Mouse (Mus musculus): Measurements from ENCODE around the gene Unc13d. TPM values are rescaled to one million over a fixed set of nuclear protein-coding genes. Genes with fewer than 3 reads are reported as not detected.
A peak's percentile ranks its signal among the peaks of the same experiment; 100 is the strongest.
"Not testable (repeated sequence)": the region's sequence is repeated elsewhere in the genome, so short reads cannot be mapped to it uniquely, and the experiment has no call there.

The Unc13d gene
- polyA plus RNA-seq (2015; fragmentation: Nextera tagmentation; extraction: Ambion mirVana): 1.0 and 7.1 TPM in 2 replicates

- Histone ChIP-seq H3K4me3 (replicated peaks) (peak within 1 kb of the TSS; percentile 28), H3K9ac (replicated peaks) (peak within 1 kb of the TSS; percentile 57), H3K36me3 (peaks cover 38% of the 10 kb centered on the region), H3K27me3 (replicated peaks) (no peaks in the 10 kb centered on the region), H3K4me2 (peak within 1 kb of the TSS; percentile 59), H3K27ac (replicated peaks) (peak within 1 kb of the TSS; percentile 68), H3K4me1 (peaks cover 19% of the 10 kb centered on the region), H3K9me3 (replicated peaks) (no peaks in the 10 kb centered on the region)
- 0 out of 2 replicates have a peak, but pooled peaks have one; percentile 16 for ATAC-seq (ENCODE audit: low FRiP score)
- WGBS: 63% methylated on average over 22 of the region's 22 CpGs
These were observed at the start of gene Unc13d for GRCm38 (mm10) chr11:116077446-116078204. Unc13d (minus strand) TSS chr11:116077961.

GRCm38 (mm10) chr11:116126261-116126660 lies 48.5 kb upstream of the Unc13d start:
- Histone ChIP-seq H3K9me3 (replicated peaks) (no peaks in the 10 kb centered on the region), H3K27ac (replicated peaks) (no peak overlapping the region), H3K4me3 (replicated peaks) (no peak overlapping the region), H3K4me1 (peaks cover 36% of the 10 kb centered on the region), H3K36me3 (peaks cover 14% of the 10 kb centered on the region), H3K9ac (replicated peaks) (no peak overlapping the region), H3K4me2 (no peak overlapping the region), H3K27me3 (replicated peaks) (0 out of 2 replicates have a peak, but pooled peaks cover 2% of the 10 kb centered on the region)
- no peak for ATAC-seq (ENCODE audit: low FRiP score)
- WGBS: 94% methylated on average over 15 of the region's 15 CpGs

- H3K27ac ChIP-seq (replicated peaks); H3K4me1 ChIP-seq; H3K9ac ChIP-seq (replicated peaks); H3K4me3 ChIP-seq (replicated peaks); H3K9me3 ChIP-seq (replicated peaks); H3K27me3 ChIP-seq (replicated peaks); ATAC-seq (ENCODE audit: low FRiP score); H3K4me2 ChIP-seq: not testable (repeated sequence)
- H3K36me3 ChIP-seq: peaks cover 14% of the 10 kb centered on the region
- WGBS: 93% methylated on average over 8 of the region's 8 CpGs
These were observed 44.0 kb upstream of the Unc13d start for GRCm38 (mm10) chr11:116121731-116122245.

GRCm38 (mm10) chr11:116117819-116118218 lies 40.1 kb upstream of the Unc13d start:
- Histone ChIP-seq H3K4me3 (replicated peaks) (no peak overlapping the region), H3K9me3 (replicated peaks) (no peaks in the 10 kb centered on the region), H3K4me2 (no peak overlapping the region), H3K27ac (replicated peaks) (no peak overlapping the region), H3K4me1 (no peaks in the 10 kb centered on the region), H3K27me3 (replicated peaks) (no peaks in the 10 kb centered on the region; the same call in 1 of the 2 replicates), H3K9ac (replicated peaks) (no peak overlapping the region), H3K36me3 (no peaks in the 10 kb centered on the region)
- no peak for ATAC-seq (ENCODE audit: low FRiP score)

GRCm38 (mm10) chr11:116117241-116117640 lies 39.5 kb upstream of the Unc13d start:
- H3K27ac ChIP-seq (replicated peaks): no peak overlapping the region
- no peak for ATAC-seq (ENCODE audit: low FRiP score)
- no peaks in the 10 kb centered on the region for H3K4me1 ChIP-seq
- H3K36me3 ChIP-seq: no peaks in the 10 kb centered on the region
- no peak overlapping the region for H3K9ac ChIP-seq (replicated peaks)
- WGBS: 82% methylated on average over 12 of the region's 12 CpGs
- no peaks in the 10 kb centered on the region; the same call in 1 of the 2 replicates for H3K27me3 ChIP-seq (replicated peaks)
- no peak overlapping the region for H3K4me2 ChIP-seq
- no peaks in the 10 kb centered on the region for H3K9me3 ChIP-seq (replicated peaks)
- H3K4me3 ChIP-seq (replicated peaks): no peak overlapping the region

GRCm38 (mm10) chr11:116111611-116112203 lies 33.9 kb upstream of the Unc13d start:
- Histone ChIP-seq H3K9me3 (replicated peaks) (no peaks in the 10 kb centered on the region), H3K27me3 (replicated peaks) (peaks cover 52% of the 10 kb centered on the region)
- WGBS: 87% methylated on average over 19 of the region's 19 CpGs

GRCm38 (mm10) chr11:116111067-116111466 lies 33.3 kb upstream of the Unc13d start:
- H3K4me3 ChIP-seq (replicated peaks): no peak overlapping the region
- ATAC-seq (ENCODE audit: low FRiP score): no peak
- no peak overlapping the region for H3K9ac ChIP-seq (replicated peaks)
- H3K27ac ChIP-seq (replicated peaks): no peak overlapping the region
- peaks cover 38% of the 10 kb centered on the region for H3K4me1 ChIP-seq
- H3K4me2 ChIP-seq: no peak overlapping the region
- peaks cover 59% of the 10 kb centered on the region for H3K27me3 ChIP-seq (replicated peaks)
- H3K9me3 ChIP-seq (replicated peaks): no peaks in the 10 kb centered on the region
- H3K36me3 ChIP-seq: no peaks in the 10 kb centered on the region
- WGBS: 77% methylated on average over 4 of the region's 4 CpGs

More at GRCm38 (mm10) chr11:116111611-116112203, 33.9 kb upstream of the Unc13d start:
- no peaks in the 10 kb centered on the region for H3K36me3 ChIP-seq
- ATAC-seq (ENCODE audit: low FRiP score): no peak
- no peak overlapping the region for H3K4me3 ChIP-seq (replicated peaks)
- peaks cover 36% of the 10 kb centered on the region for H3K4me1 ChIP-seq
- H3K4me2 ChIP-seq: no peak overlapping the region
- H3K27ac ChIP-seq (replicated peaks): no peak overlapping the region
- H3K9ac ChIP-seq (replicated peaks): no peak overlapping the region

- Histone ChIP-seq H3K9ac (replicated peaks) (peak overlapping the region; percentile 41), H3K4me3 (replicated peaks) (peak overlapping the region; percentile 37), H3K27me3 (replicated peaks) (peaks cover 64% of the 10 kb centered on the region), H3K27ac (replicated peaks) (no peak overlapping the region), H3K9me3 (replicated peaks) (no peaks in the 10 kb centered on the region), H3K4me2 (peak overlapping the region; percentile 61), H3K4me1 (peaks cover 38% of the 10 kb centered on the region), H3K36me3 (no peaks in the 10 kb centered on the region)
- WGBS: 32% methylated on average over 10 of the region's 10 CpGs
- ATAC-seq (ENCODE audit: low FRiP score): no peak
These were observed 32.8 kb upstream of the Unc13d start for GRCm38 (mm10) chr11:116110540-116110939.

- Histone ChIP-seq H3K9ac (replicated peaks) (peak overlapping the region; percentile 41), H3K4me1 (peaks cover 38% of the 10 kb centered on the region), H3K4me3 (replicated peaks) (peak overlapping the region; percentile 37), H3K4me2 (peak overlapping the region; percentile 61), H3K36me3 (no peaks in the 10 kb centered on the region), H3K27me3 (replicated peaks) (peaks cover 66% of the 10 kb centered on the region), H3K9me3 (replicated peaks) (no peaks in the 10 kb centered on the region), H3K27ac (replicated peaks) (no peak overlapping the region)
- no peak for ATAC-seq (ENCODE audit: low FRiP score)
- WGBS: 3% methylated on average over 33 of the region's 35 CpGs
These were observed 32.4 kb upstream of the Unc13d start for GRCm38 (mm10) chr11:116110131-116110530.

- Histone ChIP-seq H3K36me3 (no peaks in the 10 kb centered on the region), H3K27me3 (replicated peaks) (peaks cover 66% of the 10 kb centered on the region), H3K4me2 (peak overlapping the region; percentile 61), H3K4me3 (replicated peaks) (peak overlapping the region; percentile 37), H3K27ac (replicated peaks) (no peak overlapping the region), H3K9ac (replicated peaks) (peak overlapping the region; percentile 41), H3K4me1 (peaks cover 39% of the 10 kb centered on the region), H3K9me3 (replicated peaks) (no peaks in the 10 kb centered on the region)
- ATAC-seq (ENCODE audit: low FRiP score): no peak; the same call in 1 of the 2 replicates
- 2% methylated on average over 52 of the region's 70 CpGs for WGBS
These were observed 31.8 kb upstream of the Unc13d start for GRCm38 (mm10) chr11:116109441-116110081.

GRCm38 (mm10) chr11:116108464-116109137 lies 30.8 kb upstream of the Unc13d start:
- no peaks in the 10 kb centered on the region for H3K9me3 ChIP-seq (replicated peaks)
- WGBS: 7% methylated on average over 22 of the region's 23 CpGs
- H3K4me2 ChIP-seq: peak overlapping the region; percentile 61
- peaks cover 66% of the 10 kb centered on the region for H3K27me3 ChIP-seq (replicated peaks)
- no peaks in the 10 kb centered on the region for H3K36me3 ChIP-seq
- H3K4me3 ChIP-seq (replicated peaks): peak overlapping the region; percentile 37
- no peak overlapping the region for H3K27ac ChIP-seq (replicated peaks)
- peaks cover 48% of the 10 kb centered on the region for H3K4me1 ChIP-seq
- no peak for ATAC-seq (ENCODE audit: low FRiP score)
- no peak overlapping the region; the same call in 1 of the 2 replicates for H3K9ac ChIP-seq (replicated peaks)
